Mouse (Mus musculus) limb, embryonic 10.5 days (tissue): ENCODE measurements at regions not wholly inside any gene's neighbourhood (a gene's known extent, or its start where the extent isn't known, plus 50 kb on each side); places are given as distances from the start of the nearest gene placed in this dataset.

Source experiments
- DNase-seq: peaks from one replicate; pipeline ENCODE4 v3.0.0-alpha.2; 2017; ENCODE audit warnings: low spot score
- H3K27ac ChIP-seq: fragments of 300-500 bp; sonication (generic); 2 replicates; pipeline ENCODE4 v1.5.1; 2016; ENCODE audit warnings: mild to moderate bottlenecking
- H3K27me3 ChIP-seq: fragments of 300-500 bp; sonication (generic); 2 replicates; pipeline ENCODE4 v1.6.1; 2016; ENCODE audit warnings: low read depth, mild to moderate bottlenecking; ENCODE audit not compliant: poor library complexity, severe bottlenecking
- H3K36me3 ChIP-seq: fragments of 300-500 bp; sonication (generic); 2 replicates; pipeline ENCODE4 v1.6.1; 2016; ENCODE audit warnings: mild to moderate bottlenecking, moderate library complexity
- H3K4me1 ChIP-seq: fragments of 300-500 bp; sonication (generic); 2 replicates; pipeline ENCODE4 v1.6.1; 2016
- H3K4me3 ChIP-seq: fragments of 300-500 bp; sonication (generic); 2 replicates; pipeline ENCODE4 v1.5.1; 2016; ENCODE audit warnings: mild to moderate bottlenecking, moderate library complexity
- H3K9me3 ChIP-seq: fragments of 300-500 bp; sonication (generic); replicated peaks from 2 replicates; pipeline ENCODE4 v1.6.1; 2016; ENCODE audit warnings: mild to moderate bottlenecking
- whole genome bisulfite sequencing: fragments of 180-500 bp; shearing (Covaris S2); methylation state at CpG from one replicate; pipeline ENCODE4 v1.1.7; 2016; 5-methylcytosine and 5-hydroxymethylcytosine counted together

DNA sequence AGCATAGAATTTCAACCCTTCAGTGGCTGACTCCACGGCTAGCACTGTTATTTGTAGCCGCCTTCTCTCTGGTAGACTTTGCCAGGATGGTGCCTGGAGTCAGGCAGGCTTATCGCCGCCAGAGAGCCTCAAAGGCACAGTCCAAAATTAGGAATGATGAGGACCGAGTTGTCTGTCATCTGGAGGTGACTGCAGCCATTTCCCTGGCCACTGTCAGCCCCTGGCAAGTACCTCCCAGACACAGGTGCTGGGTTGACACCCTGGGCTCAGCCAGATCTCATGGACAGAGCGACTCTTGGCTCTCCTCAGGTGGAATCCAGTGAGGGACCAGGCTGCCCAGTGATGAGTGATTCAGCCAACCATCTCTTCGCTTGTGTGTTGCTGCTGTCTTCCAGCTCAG lies 98.1 kb upstream of the Pgrmc2 start:
- no peaks in the 10 kb centered on the region for H3K27me3 ChIP-seq
- H3K4me1 ChIP-seq, result peaks cover 7% of the 10 kb centered on the region; the same call in 1 of the 2 replicates
- H3K36me3 ChIP-seq, result no peaks in the 10 kb centered on the region
- 87% methylated on average over 7 of the region's 7 CpGs for WGBS
- no peaks in the 10 kb centered on the region for H3K9me3 ChIP-seq
- no peak for DNase-seq
- H3K27ac ChIP-seq, result no peak overlapping the region
- H3K4me3 ChIP-seq, result no peak overlapping the region

DNA sequence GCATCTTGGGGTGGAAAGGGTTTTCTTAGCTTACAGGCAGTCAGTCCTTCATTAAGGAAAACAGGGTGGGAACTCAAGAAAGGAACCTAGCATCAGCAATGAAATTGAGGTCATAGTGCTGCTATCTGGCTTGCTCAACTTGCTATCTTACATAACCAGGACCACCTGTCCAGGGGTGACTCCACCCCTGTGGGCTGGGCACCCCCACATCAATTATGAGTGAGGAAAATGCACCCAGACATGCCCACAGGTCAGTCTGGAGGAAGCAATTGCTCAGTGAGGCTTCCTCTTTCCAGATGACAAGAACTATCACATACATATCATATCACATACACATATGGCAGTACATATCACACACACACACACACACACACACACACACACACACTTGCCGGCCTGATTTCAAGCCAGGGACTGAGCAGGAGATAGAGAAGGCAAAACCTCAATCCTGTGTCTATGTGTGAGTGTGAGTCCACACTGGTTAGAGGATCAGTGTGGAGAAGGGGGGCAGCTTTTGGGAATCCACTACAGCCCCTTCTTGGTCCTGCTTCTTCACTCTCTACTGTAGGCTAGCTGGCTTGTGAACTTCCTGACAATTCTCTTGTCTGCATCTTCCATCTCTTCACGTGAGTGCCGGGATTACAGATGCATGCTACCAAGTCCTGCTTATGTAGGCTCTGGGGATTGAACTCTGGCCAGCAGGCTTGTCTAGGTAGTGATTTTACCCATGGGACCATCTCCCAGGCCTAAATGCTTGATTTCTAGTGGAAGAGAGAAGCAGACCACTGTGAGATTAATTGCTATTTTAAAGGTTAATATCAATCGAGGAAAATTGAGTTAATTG lies 96.4 kb upstream of the Pgrmc2 start:
- no peak overlapping the region for H3K27ac ChIP-seq
- no peak for DNase-seq
- H3K27me3 ChIP-seq, result no peaks in the 10 kb centered on the region
- peaks cover 7% of the 10 kb centered on the region; the same call in 1 of the 2 replicates for H3K4me1 ChIP-seq
- 76% methylated on average over 4 of the region's 4 CpGs for whole genome bisulfite sequencing
- no peaks in the 10 kb centered on the region for H3K36me3 ChIP-seq
- no peak overlapping the region for H3K4me3 ChIP-seq
- H3K9me3 ChIP-seq, result no peaks in the 10 kb centered on the region

DNA sequence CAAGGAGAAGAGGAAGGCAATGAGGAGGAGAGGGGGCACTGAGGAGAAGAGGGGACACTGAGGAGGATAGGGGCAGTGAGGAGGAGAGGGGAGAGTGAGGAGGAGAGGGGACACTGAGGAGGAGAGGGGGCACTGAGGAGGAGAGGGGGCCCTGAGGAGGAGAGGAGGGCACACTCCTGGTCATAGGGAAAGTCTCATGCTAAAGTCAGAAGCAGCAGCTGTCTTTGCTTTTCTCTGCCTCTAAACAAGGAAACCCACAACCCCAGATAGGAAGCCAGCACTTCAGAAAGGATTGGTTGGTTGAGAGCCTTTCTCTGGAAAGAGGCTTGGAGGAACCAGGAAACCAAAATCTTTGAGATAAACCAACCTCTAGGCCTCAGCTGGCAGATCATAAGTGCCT lies 94.3 kb upstream of the Pgrmc2 start:
- no peaks in the 10 kb centered on the region for H3K27me3 ChIP-seq
- no peak for DNase-seq
- H3K4me1 ChIP-seq, result peaks cover 10% of the 10 kb centered on the region

DNA sequence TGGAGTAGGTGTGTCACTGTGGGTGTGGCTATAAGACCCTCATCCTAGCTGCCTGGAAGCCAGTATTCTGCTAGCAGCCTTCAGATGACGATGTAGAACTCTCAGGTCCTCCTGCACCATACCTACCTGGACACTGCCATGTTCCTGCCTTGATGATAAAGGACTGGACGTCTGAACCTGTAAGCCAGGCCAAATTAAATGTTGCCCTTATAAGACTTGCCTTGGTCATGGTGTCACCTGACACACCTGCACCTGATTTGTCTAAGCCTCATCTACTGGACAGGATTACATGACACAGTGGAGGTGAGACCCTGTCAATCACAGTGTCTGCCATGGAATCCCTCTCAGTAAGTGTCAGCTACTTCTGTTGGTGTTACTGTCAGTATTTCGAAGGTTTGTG lies 92.5 kb upstream of the Pgrmc2 start:
- H3K27ac ChIP-seq, result no peak overlapping the region
- no peaks in the 10 kb centered on the region for H3K27me3 ChIP-seq
- no peak overlapping the region for H3K4me3 ChIP-seq
- 80% methylated on average over 3 of the region's 3 CpGs for WGBS
- DNase-seq, result no peak
- H3K36me3 ChIP-seq, result no peaks in the 10 kb centered on the region
- peaks cover 10% of the 10 kb centered on the region for H3K4me1 ChIP-seq
- H3K9me3 ChIP-seq, result no peaks in the 10 kb centered on the region

More for the DNA sequence above, 94.3 kb upstream of the Pgrmc2 start:
- Histone ChIP-seq H3K27ac (no peak overlapping the region), H3K9me3 (no peaks in the 10 kb centered on the region), H3K4me3 (no peak overlapping the region), H3K36me3 (no peaks in the 10 kb centered on the region)

DNA sequence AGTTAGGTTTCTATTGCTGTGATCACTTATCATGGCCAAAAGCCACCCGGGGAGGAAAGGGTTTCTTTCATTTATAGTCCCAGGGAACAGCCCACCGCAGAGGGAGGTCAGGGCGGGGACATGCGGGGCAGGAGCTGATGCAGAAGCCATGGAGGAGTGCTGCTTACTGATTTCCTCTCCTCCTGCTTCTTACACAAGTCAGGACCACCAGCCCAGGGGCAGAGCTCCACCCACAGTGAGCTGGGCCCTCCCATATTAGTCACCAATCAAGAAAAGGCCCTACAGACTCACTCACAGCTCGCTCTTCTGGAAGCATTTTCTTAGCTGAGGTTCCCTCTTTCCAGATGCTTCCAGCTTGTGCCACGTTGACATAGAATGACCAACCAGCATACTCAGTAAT lies 90.7 kb upstream of the Pgrmc2 start:
- H3K36me3 ChIP-seq, result no peaks in the 10 kb centered on the region
- no peak for DNase-seq
- 56% methylated on average over 6 of the region's 6 CpGs for WGBS
- no peaks in the 10 kb centered on the region for H3K9me3 ChIP-seq
- no peak overlapping the region for H3K27ac ChIP-seq
- H3K27me3 ChIP-seq, result no peaks in the 10 kb centered on the region
- H3K4me3 ChIP-seq, result no peak overlapping the region
- peaks cover 10% of the 10 kb centered on the region for H3K4me1 ChIP-seq

DNA sequence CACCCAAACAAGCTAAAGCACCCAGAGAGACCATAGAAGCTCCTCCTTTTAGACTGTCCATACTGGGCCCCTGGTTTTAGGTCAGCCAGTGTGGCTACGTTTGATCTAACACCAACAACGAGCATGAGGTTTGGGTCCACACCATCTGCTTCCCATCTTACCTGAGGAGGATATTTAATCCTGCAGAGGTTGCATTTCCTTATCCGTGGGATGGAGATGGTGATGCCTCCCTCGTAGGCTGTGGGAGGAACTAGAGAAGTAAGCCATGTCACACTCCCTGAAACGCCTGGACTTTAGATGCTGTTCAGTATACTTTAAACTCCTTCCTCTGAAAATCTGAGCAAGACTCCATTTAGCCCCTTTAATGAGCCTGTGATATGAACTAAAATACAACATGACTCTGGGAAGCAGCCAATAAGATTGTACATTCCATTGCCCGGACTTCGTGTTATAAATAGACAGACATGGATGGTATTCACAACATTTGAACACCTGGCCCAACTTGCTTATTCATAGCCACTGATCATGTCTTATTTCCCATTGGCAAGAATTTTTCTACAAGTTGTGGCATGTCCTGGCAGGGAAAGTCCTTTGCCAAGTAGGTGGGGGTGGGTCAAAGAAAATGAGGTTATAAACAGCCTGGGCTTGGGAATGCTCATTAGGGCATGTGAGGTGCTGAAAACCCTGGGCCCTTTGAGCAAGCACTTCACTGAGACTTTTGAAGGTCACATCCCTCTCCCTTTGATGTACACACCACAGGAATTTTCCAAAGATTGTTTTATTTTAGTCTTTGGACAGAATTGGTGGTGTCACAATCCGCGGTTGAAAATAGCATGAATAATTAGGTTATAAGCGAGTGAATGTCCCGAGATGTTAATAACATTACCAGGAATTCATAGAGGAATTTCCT lies 89.7 kb upstream of the Pgrmc2 start:
- no peak overlapping the region for H3K27ac ChIP-seq
- H3K4me1 ChIP-seq, result peaks cover 10% of the 10 kb centered on the region
- H3K9me3 ChIP-seq, result no peaks in the 10 kb centered on the region
- H3K36me3 ChIP-seq, result no peaks in the 10 kb centered on the region
- WGBS, result 79% methylated on average over 11 of the region's 11 CpGs
- H3K27me3 ChIP-seq, result no peaks in the 10 kb centered on the region
- H3K4me3 ChIP-seq, result no peak overlapping the region
- DNase-seq, result peak; percentile 26

DNA sequence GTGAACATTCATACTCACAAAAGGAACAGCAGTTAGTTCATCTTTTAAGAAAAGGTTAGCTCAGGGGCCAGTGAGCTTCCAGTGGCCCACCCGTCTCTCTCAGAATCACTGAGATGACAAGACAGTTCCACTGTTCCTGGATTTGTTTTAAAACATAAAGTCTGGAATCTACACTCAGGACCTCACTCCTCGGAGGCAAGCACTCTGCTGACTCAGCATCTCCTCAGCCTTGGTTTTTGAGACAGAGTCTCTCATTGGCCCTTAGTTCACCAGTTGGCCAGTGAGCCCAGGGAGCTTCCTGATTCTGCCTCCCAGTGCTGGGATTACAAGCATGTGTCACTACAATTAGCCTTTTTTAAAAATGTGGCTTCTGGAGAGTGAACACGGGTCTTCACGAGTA lies 88.9 kb upstream of the Pgrmc2 start:
- H3K4me3 ChIP-seq, result no peak overlapping the region
- DNase-seq, result peak; percentile 20
- H3K4me1 ChIP-seq, result peaks cover 10% of the 10 kb centered on the region
- no peak overlapping the region for H3K27ac ChIP-seq
- no peaks in the 10 kb centered on the region for H3K36me3 ChIP-seq
- WGBS, result 94% methylated on average over 4 of the region's 4 CpGs
- no peaks in the 10 kb centered on the region for H3K27me3 ChIP-seq
- no peaks in the 10 kb centered on the region for H3K9me3 ChIP-seq

DNA sequence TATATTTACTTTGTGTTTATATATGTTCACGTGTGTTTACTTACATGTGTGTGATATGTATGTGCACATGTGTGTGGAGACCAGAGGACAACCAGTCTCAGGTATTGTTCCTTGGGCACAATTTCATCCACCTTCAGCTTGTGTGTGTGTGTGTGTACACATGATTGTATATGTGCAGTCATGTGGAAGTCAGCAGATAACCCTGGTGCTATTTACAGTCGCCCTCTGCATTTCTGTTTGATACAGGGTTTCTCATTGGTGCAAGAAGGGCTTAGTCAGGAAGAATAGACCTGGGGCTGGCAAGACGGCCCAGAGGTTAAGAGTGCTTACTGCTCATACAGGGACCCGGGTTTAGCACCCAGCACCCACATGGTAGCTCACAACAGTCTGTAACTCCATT lies 88.5 kb upstream of the Pgrmc2 start:
- peak; percentile 19 for DNase-seq
- Histone ChIP-seq H3K4me3 (no peak overlapping the region), H3K36me3 (no peaks in the 10 kb centered on the region), H3K27ac (no peak overlapping the region), H3K9me3 (no peaks in the 10 kb centered on the region), H3K4me1 (peaks cover 10% of the 10 kb centered on the region), H3K27me3 (no peaks in the 10 kb centered on the region)
- WGBS, result 87% methylated on average over 4 of the region's 4 CpGs

DNA sequence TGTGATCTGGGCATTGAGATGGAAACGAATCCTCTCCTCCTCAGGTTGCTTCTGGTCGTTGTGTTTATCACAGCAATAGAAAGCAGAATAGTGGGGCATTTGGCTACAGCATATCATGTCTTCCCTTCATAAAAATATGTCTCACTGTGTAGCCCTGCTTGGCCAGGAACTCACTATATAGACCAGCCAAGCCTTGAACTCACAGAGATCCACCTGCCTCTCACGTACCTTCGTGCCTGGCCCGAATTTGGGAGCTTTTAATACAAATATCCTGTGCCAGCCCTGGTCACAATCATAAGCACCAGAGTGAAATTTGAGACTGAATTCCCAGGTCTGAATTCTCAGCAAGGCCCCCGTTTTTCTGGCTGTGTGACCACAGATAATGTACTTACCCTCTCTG lies 87.7 kb upstream of the Pgrmc2 start:
- no peaks in the 10 kb centered on the region for H3K27me3 ChIP-seq
- peaks cover 10% of the 10 kb centered on the region for H3K4me1 ChIP-seq
- no peak overlapping the region for H3K4me3 ChIP-seq
- H3K36me3 ChIP-seq, result no peaks in the 10 kb centered on the region
- peak; percentile 4 for DNase-seq
- H3K27ac ChIP-seq, result no peak overlapping the region
- no peaks in the 10 kb centered on the region for H3K9me3 ChIP-seq
- 81% methylated on average over 6 of the region's 6 CpGs for WGBS

DNA sequence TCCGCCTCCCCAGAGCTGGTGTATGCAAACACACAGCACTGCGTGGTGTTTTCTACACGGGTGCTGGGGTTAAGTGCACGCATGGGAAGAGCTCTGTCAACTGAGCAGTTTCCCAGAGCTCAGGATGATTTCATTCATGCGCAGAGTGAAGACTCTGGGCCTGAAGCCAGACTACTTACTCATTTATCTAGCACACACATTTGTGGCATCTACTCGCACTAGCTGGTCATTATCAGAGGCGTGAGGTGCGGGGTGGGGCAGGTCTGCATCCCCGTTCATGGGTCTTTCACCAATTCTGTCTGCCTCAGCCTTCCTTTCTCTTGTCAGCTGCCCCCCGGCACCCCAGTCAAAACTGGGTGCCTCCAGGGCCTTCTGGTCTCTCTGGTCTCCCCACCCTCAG lies 86.6 kb upstream of the Pgrmc2 start:
- Histone ChIP-seq H3K4me1 (peaks cover 10% of the 10 kb centered on the region), H3K4me3 (no peak overlapping the region), H3K36me3 (no peaks in the 10 kb centered on the region), H3K27me3 (no peaks in the 10 kb centered on the region), H3K9me3 (no peaks in the 10 kb centered on the region), H3K27ac (no peak overlapping the region)
- WGBS, result 89% methylated on average over 10 of the region's 10 CpGs
- DNase-seq, result no peak

DNA sequence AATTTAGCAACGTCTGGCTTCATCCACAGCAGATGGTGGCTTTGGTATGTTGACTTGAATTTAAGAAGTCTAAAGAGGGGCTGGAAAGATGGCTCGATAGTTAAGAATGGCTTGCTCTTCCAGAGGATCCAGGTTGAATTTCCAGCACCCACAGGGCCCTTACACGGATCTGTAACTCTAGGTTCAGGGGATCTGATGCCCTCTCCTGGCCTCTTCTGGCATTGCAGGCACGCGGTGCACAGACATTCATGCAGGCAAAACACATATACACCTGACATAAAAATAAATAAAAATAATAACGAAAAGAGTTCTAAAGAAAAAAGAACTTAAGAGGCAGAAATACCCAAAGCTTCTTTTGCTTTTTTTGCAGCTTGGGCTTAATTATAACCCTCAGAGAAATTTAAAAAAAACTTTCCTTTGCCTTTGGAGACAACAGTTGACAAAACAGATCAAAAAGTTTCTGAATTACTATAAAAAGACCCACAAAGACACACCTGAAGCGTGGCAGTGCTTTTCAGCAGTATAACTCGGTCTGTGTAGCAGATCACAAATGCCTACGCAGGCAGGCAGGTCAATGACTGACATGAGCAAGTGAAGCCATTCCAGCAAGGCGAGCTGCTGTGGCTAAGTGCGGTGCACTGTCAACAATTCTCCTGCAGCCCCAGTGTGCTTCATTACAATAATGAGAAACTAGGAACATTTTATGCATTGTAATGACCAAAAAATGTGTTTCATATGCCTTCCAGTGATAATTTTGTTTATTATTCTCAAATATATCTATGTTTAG lies 85.5 kb upstream of the Pgrmc2 start:
- peaks cover 6% of the 10 kb centered on the region for H3K4me1 ChIP-seq
- 89% methylated on average over 11 of the region's 11 CpGs for WGBS
- H3K27me3 ChIP-seq, result no peaks in the 10 kb centered on the region
- no peaks in the 10 kb centered on the region for H3K36me3 ChIP-seq
- H3K9me3 ChIP-seq, result no peaks in the 10 kb centered on the region
- peak; percentile 28 for DNase-seq
- H3K4me3 ChIP-seq, result no peak overlapping the region
- H3K27ac ChIP-seq, result no peak overlapping the region

DNA sequence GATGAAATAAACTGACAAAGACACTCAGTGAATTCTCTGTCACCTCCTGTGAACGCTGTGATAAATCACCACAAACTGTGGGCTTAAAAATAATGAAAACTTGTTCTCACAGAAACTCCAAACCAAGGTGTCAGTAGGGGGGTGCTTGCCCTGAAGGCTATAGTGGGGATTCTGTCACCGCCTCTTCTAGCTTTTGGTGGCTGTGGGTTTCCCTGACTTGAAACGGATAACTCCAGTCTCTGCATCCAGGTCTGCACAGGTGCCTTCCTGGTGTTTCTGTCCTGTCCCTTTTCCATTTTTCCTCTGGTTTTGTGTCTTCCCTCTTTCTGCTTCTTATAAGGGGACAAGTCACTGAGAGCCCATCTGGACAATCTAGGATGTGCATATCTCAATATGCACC lies 84.6 kb upstream of the Pgrmc2 start:
- H3K36me3 ChIP-seq, result no peaks in the 10 kb centered on the region
- DNase-seq, result peak; percentile 18
- no peaks in the 10 kb centered on the region for H3K9me3 ChIP-seq
- H3K4me3 ChIP-seq, result no peak overlapping the region
- H3K27ac ChIP-seq, result no peak overlapping the region
- H3K4me1 ChIP-seq, result no peaks in the 10 kb centered on the region
- no peaks in the 10 kb centered on the region for H3K27me3 ChIP-seq
- WGBS, result 97% methylated on average over 3 of the region's 3 CpGs
